19 mouse cellular contexts compared by ENCODE assay signal in the genomic region with DNA sequence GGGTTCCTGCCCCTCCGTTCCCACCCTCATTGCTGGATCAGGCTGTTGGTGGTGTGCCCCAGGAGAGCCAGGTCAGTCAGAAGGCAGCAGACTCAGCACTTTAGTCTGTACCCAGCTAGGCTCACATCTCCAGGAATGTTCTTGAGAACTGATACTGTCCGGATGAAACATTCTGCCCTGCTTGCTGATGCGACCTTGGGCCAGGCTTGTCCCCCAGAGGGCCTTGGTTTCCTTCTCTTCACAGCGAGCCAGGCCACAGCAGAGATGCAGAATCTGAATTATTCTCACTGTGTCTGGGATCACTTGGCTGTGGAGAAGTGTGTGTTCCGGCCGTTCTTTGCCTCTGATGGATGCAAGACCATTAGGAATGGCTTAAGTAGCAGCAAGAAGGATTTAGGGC. TPM values are rescaled to one million over a fixed set of nuclear protein-coding genes. Genes with fewer than 3 reads are reported as not detected.
DNase-seq lines count a peak whose midpoint lies in the region; ATAC-seq and TF ChIP-seq lines count a peak whose summit lies in the region.
"Had no signal": no experiment of that assay in that cellular context is flagged by ENCODE, and none has a peak within 500 bp of the region (broad histone marks: within the 10 kb centered on the region; RNA-seq: fewer than 3 reads in every experiment).

No protein-coding gene starts in this region.

- no peaks in the 10 kb centered on the region for H3K9me3 ChIP-seq in midbrain, embryonic 10.5 days (replicated peaks)
- H3K9me3 ChIP-seq in midbrain, postnatal 0 days (ENCODE audit: low read length) = no peaks in the 10 kb centered on the region
- H3K9me3 ChIP-seq in embryonic facial prominence, embryonic 10.5 days = no peaks in the 10 kb centered on the region
- no peaks in the 10 kb centered on the region for H3K9me3 ChIP-seq in limb, embryonic 14.5 days (ENCODE audit: control insufficient read depth, low read length)
- H3K9me3 ChIP-seq: forebrain, embryonic 15.5 days; liver, embryonic 13.5 days; lung, embryonic 15.5 days; midbrain, embryonic 13.5 days had no signal

- H3K27ac ChIP-seq in midbrain, embryonic 10.5 days (replicated peaks) = 0 out of 2 replicates have a peak overlapping the region, but pooled peaks have one; percentile 0
- H3K27ac ChIP-seq in midbrain, postnatal 0 days (ENCODE audit: low read depth, low read length) = no peak overlapping the region
- H3K27ac ChIP-seq in embryonic facial prominence, embryonic 10.5 days (replicated peaks) = peak overlapping the region; percentile 26; the same call in 1 of the 2 replicates
- H3K27ac ChIP-seq in limb, embryonic 14.5 days (replicated peaks; ENCODE audit: low read depth, low read length) = no peak overlapping the region
- H3K27ac ChIP-seq: liver, embryonic 13.5 days; lung, embryonic 15.5 days; macrophage; midbrain, embryonic 13.5 days had no signal

- WGBS in midbrain, embryonic 10.5 days = 75% methylated on average over 6 of the region's 6 CpGs
- WGBS in midbrain, postnatal 0 days = 65% methylated on average over 6 of the region's 6 CpGs
- 48% methylated on average over 6 of the region's 6 CpGs for WGBS in embryonic facial prominence, embryonic 10.5 days
- 57% methylated on average over 6 of the region's 6 CpGs for WGBS in limb, embryonic 14.5 days

- DNase-seq in heart, adult 11 months = peak; percentile 89
- no peak for DNase-seq in heart, postnatal 4 days
- no peak for DNase-seq in midbrain, embryonic 10.5 days (ENCODE audit: low spot score)
- no peak for DNase-seq in midbrain, postnatal 0 days (ENCODE audit: low spot score)
- no peak for DNase-seq in embryonic facial prominence, embryonic 10.5 days (ENCODE audit: low spot score)
- DNase-seq in limb, embryonic 14.5 days (ENCODE audit: low spot score) = no peak
- DNase-seq in kidney, adult 8-10 months = no peak
- DNase-seq: cerebellum, adult 9-10 months; heart, postnatal 36 days; liver, embryonic 13.5 days; spleen, adult 18-20 months; thymus, postnatal 14 days had no signal

- ATAC-seq in midbrain, postnatal 0 days (ENCODE audit: low FRiP score) = no peak
- ATAC-seq in limb, embryonic 14.5 days (ENCODE audit: low FRiP score, low read depth) = no peak
- ATAC-seq: CD4-positive, CD25-positive, alpha-beta regulatory T cell, adult 4 months; forebrain, embryonic 15.5 days; midbrain, embryonic 13.5 days had no signal

- peaks cover 30% of the 10 kb centered on the region for H3K27me3 ChIP-seq in midbrain, embryonic 10.5 days (ENCODE audit: low read depth, poor library complexity, severe bottlenecking)
- H3K27me3 ChIP-seq in midbrain, postnatal 0 days (ENCODE audit: insufficient read depth, low read length) = no peaks in the 10 kb centered on the region
- H3K27me3 ChIP-seq in embryonic facial prominence, embryonic 10.5 days (replicated peaks; ENCODE audit: low read depth, poor library complexity, severe bottlenecking) = peaks cover 43% of the 10 kb centered on the region
- no peaks in the 10 kb centered on the region for H3K27me3 ChIP-seq in limb, embryonic 14.5 days (ENCODE audit: control insufficient read depth, insufficient read depth, low read length)
- H3K27me3 ChIP-seq: forebrain, embryonic 15.5 days; midbrain, embryonic 13.5 days had no signal

- no peak overlapping the region for H3K4me2 ChIP-seq in midbrain, postnatal 0 days (ENCODE audit: low read depth, low read length, poor library complexity, severe bottlenecking)
- H3K4me2 ChIP-seq in limb, embryonic 14.5 days (replicated peaks; ENCODE audit: low read depth, low read length, severe bottlenecking) = no peak overlapping the region
- H3K4me2 ChIP-seq: forebrain, embryonic 15.5 days; heart, embryonic 11.5 days; liver, embryonic 13.5 days; lung, embryonic 15.5 days; midbrain, embryonic 13.5 days had no signal

- no peak for TF ChIP-seq CTCF in midbrain, postnatal 0 days (IDR thresholded peaks at IDR 0.05)

- peaks cover 38% of the 10 kb centered on the region for H3K4me1 ChIP-seq in midbrain, embryonic 10.5 days
- H3K4me1 ChIP-seq in midbrain, postnatal 0 days (ENCODE audit: insufficient read depth, low read length) = no peaks in the 10 kb centered on the region
- peaks cover 60% of the 10 kb centered on the region for H3K4me1 ChIP-seq in embryonic facial prominence, embryonic 10.5 days
- H3K4me1 ChIP-seq in limb, embryonic 14.5 days (ENCODE audit: control insufficient read depth, insufficient read depth, low read length) = no peaks in the 10 kb centered on the region
- H3K4me1 ChIP-seq: liver, embryonic 13.5 days had no signal

- TF ChIP-seq POLR2A in limb, embryonic 14.5 days (IDR thresholded peaks at IDR 0.05; ENCODE audit: borderline replicate concordance, extremely low read depth, insufficient read depth, insufficient read length) = no peak

- H3K4me3 ChIP-seq in midbrain, embryonic 10.5 days = no peak overlapping the region
- no peak overlapping the region for H3K4me3 ChIP-seq in midbrain, postnatal 0 days (ENCODE audit: low read depth, low read length)
- H3K4me3 ChIP-seq in embryonic facial prominence, embryonic 10.5 days = no peak overlapping the region
- H3K4me3 ChIP-seq in limb, embryonic 14.5 days (replicated peaks; ENCODE audit: low read length) = no peak overlapping the region
- H3K4me3 ChIP-seq: forebrain, embryonic 15.5 days; liver, embryonic 13.5 days; lung, embryonic 15.5 days; midbrain, embryonic 13.5 days had no signal

- H3K36me3 ChIP-seq in midbrain, embryonic 10.5 days = no peaks in the 10 kb centered on the region
- H3K36me3 ChIP-seq in midbrain, postnatal 0 days (ENCODE audit: insufficient read depth, low read length) = peaks cover 23% of the 10 kb centered on the region
- H3K36me3 ChIP-seq in embryonic facial prominence, embryonic 10.5 days (replicated peaks) = no peaks in the 10 kb centered on the region
- H3K36me3 ChIP-seq in limb, embryonic 14.5 days (ENCODE audit: control insufficient read depth, insufficient read depth, low read length) = no peaks in the 10 kb centered on the region
- H3K36me3 ChIP-seq: liver, embryonic 13.5 days; lung, embryonic 15.5 days had no signal

- H3K9ac ChIP-seq in midbrain, postnatal 0 days (replicated peaks; ENCODE audit: low read length, poor library complexity, severe bottlenecking) = no peak overlapping the region
- H3K9ac ChIP-seq in limb, embryonic 14.5 days (ENCODE audit: low read depth, low read length, severe bottlenecking) = 0 out of 2 replicates have a peak overlapping the region, but pooled peaks have one; percentile 16
- H3K9ac ChIP-seq: forebrain, embryonic 15.5 days; liver, embryonic 13.5 days; lung, embryonic 15.5 days; midbrain, embryonic 13.5 days had no signal

RNA-seq across cellular contexts. Expression of a gene that starts 12.1 kb away (rescaled TPM):
- 10 to 100 TPM; 26.0 to 30.1 TPM for total RNA-seq in heart, postnatal 4 days (2021)
- polyA plus RNA-seq in midbrain, embryonic 10.5 days (2016; fragmentation: Nextera tagmentation; extraction: Ambion mirVana) = 0.26 and 0.27 TPM in 2 replicates
- 42.3 and 49.5 TPM in 2 replicates for total RNA-seq in midbrain, postnatal 0 days (2014; rRNA removed)
- 3.2 and 3.6 TPM in 2 replicates for polyA plus RNA-seq in midbrain, postnatal 0 days (2015; fragmentation: Nextera tagmentation; extraction: Ambion mirVana)
- 0.08 and 0.25 TPM in 2 replicates for polyA plus RNA-seq in embryonic facial prominence, embryonic 10.5 days (2016; fragmentation: Nextera tagmentation; extraction: Ambion mirVana)
- polyA plus RNA-seq in limb, embryonic 14.5 days (2012; rRNA removed) = 7.4 and 9.4 TPM in 2 replicates
- 0.57 and 1.1 TPM in 2 replicates for polyA plus RNA-seq in limb, embryonic 14.5 days (2014; fragmentation: Nextera tagmentation; extraction: Ambion mirVana)
- total RNA-seq: MEL had no signal
- polyA plus RNA-seq: CD4-positive, CD25-positive, alpha-beta regulatory T cell, adult 4 months; liver, embryonic 13.5 days had no signal

RNA-seq across cellular contexts. Expression of a gene that starts 41.2 kb away (rescaled TPM):
- total RNA-seq in heart, postnatal 4 days (2021) = 10 to 100 TPM; 66.3 to 66.5 TPM
- 111 and 120 TPM in 2 replicates for polyA plus RNA-seq in midbrain, embryonic 10.5 days (2016; fragmentation: Nextera tagmentation; extraction: Ambion mirVana)
- 103 and 132 TPM in 2 replicates for total RNA-seq in midbrain, postnatal 0 days (2014; rRNA removed)
- 161 and 169 TPM in 2 replicates for polyA plus RNA-seq in midbrain, postnatal 0 days (2015; fragmentation: Nextera tagmentation; extraction: Ambion mirVana)
- polyA plus RNA-seq in embryonic facial prominence, embryonic 10.5 days (2016; fragmentation: Nextera tagmentation; extraction: Ambion mirVana) = 118 and 130 TPM in 2 replicates
- polyA plus RNA-seq in limb, embryonic 14.5 days (2012; rRNA removed) = 76.7 and 112 TPM in 2 replicates
- 99.0 and 114 TPM in 2 replicates for polyA plus RNA-seq in limb, embryonic 14.5 days (2014; fragmentation: Nextera tagmentation; extraction: Ambion mirVana)

RNA-seq across cellular contexts. Expression of a gene that starts 54.2 kb away (rescaled TPM):
- total RNA-seq in heart, postnatal 4 days (2021) = under 1 TPM; 0.45 to 0.69 TPM
- polyA plus RNA-seq in midbrain, embryonic 10.5 days (2016; fragmentation: Nextera tagmentation; extraction: Ambion mirVana) = 0.07 and 0.09 TPM in 2 replicates
- 0.22 and 1.3 TPM in 2 replicates for total RNA-seq in midbrain, postnatal 0 days (2014; rRNA removed)
- polyA plus RNA-seq in midbrain, postnatal 0 days (2015; fragmentation: Nextera tagmentation; extraction: Ambion mirVana) = 1.3 and 1.5 TPM in 2 replicates
- not detected in 2 replicates for polyA plus RNA-seq in embryonic facial prominence, embryonic 10.5 days (2016; fragmentation: Nextera tagmentation; extraction: Ambion mirVana)
- polyA plus RNA-seq in limb, embryonic 14.5 days (2012; rRNA removed) = 3.3 and 3.5 TPM in 2 replicates
- polyA plus RNA-seq in limb, embryonic 14.5 days (2014; fragmentation: Nextera tagmentation; extraction: Ambion mirVana) = 4.5 and 5.7 TPM in 2 replicates
- total RNA-seq: MEL had no signal
- polyA plus RNA-seq: CD4-positive, CD25-positive, alpha-beta regulatory T cell, adult 4 months; heart, embryonic 11.5 days; macrophage had no signal

Comparison
In these comparisons a context has a peak if more than half of its experiments do, and no peak if none do; other contexts are left out.
1. H3K27ac ChIP-seq: peak in midbrain, embryonic 10.5 days (single experiment) and embryonic facial prominence, embryonic 10.5 days (single experiment); none in midbrain, postnatal 0 days (single experiment) and limb, embryonic 14.5 days (single experiment).